Mouse (Mus musculus) Patski (cell line): Measurements from ENCODE around the gene Atad5. TPM values are rescaled to one million over a fixed set of nuclear protein-coding genes. Genes with fewer than 3 reads are reported as not detected.

Experiments used
- ATAC-seq: fragments of 100-300 bp; one replicate; pipeline ENCODE4 v1.8.0; 2021
- CTCF ChIA-PET: fragments of 350-600 bp; sonication (Branson Sonifier 250); formaldehyde crosslinking; loops from one replicate; lab custom pipeline; 2022; ENCODE audit warnings: inconsistent platforms; lab: Charles Lee
- POLR2A ChIA-PET: fragments of 350-600 bp; sonication (Branson Sonifier 250); formaldehyde crosslinking; loops from one replicate; lab custom pipeline; 2022; ENCODE audit warnings: antibody characterized with exemption, inconsistent platforms; lab: Charles Lee
- DNase-seq: peaks from one replicate; pipeline ENCODE4 v3.0.0-alpha.2; 2011; ENCODE audit warnings: low read depth, low spot score
- H3K27me3 ChIP-seq: fragments of 371-371 bp; one replicate; pipeline ENCODE4 v1.5.1; 2021
- CTCF ChIP-seq: fragments of 100-300 bp; IDR thresholded peaks from one replicate; pipeline ENCODE4 v1.5.1; 2021
- in situ Hi-C: fragments of 300-500 bp; cut with MboI; formaldehyde crosslinking; loops from 3 replicates; pipeline ENCODE4 v1.11.1; 2018; ENCODE audit warnings: low pct_unique_long_range_greater_than_20kb, mixed read lengths
- polyA plus RNA-seq: library from polyadenylated mRNA; unstranded; gene quantifications from one replicate; pipeline ENCODE4 v1.2.3, GENCODE M21; 2021

The Atad5 gene
- polyA plus RNA-seq, 1 experiment from 2014 or later, result 4.5 TPM

DNA sequence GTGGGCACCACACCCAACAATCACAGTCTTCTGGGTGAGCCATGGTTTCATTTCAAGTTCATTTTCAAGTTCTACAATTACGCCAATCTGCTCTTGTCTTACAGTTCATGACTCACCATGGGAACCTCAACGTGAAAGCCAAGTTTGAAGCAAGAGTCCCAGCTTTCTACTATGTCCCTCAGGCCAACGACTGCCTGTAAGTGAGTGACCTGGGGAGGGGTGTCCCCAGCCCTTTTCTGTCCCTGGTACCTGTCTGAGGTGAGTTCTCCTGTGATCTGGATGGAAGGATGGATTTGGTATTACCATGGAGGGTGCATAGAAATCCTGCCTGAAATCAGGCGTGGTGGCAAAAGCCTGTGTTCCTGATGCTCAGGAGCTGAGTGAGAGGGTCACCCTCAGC is 67.6 kb downstream of the Atad5 start:
- ChIA-PET CTCF (no interaction called here), POLR2A (no interaction called here)
- DNase-seq (no peak), ATAC-seq (no peak)
- H3K27me3 ChIP-seq, result no peaks in the 10 kb centered on the region
- TF ChIP-seq CTCF, result no peak
- in situ Hi-C loops, result no loop called here

DNA sequence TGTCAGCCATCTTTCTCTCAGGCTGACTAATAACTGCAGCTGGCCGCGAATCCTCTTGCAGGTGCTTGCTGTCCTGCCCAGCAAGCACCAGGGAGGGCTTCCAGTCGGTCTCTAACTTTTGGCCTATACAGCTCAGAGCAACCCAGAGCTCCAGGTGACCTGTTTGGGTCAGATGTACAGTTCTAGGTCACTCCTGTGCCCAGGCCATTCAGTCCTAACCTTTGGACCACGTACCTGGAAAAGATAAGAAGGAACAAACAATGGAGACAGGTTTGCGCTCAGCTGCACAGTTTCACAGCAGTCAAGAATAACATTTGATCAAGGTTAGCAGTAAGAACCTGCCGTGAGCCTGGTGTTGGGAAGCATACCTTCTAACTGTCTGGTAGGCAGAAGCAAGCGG is 69.8 kb downstream of the Atad5 start:
- ChIA-PET POLR2A (no interaction called here), CTCF (no interaction called here)
- ATAC-seq (no peak), DNase-seq (no peak)
- in situ Hi-C loops, result no loop called here
- TF ChIP-seq CTCF, result no peak
- no peaks in the 10 kb centered on the region for H3K27me3 ChIP-seq

DNA sequence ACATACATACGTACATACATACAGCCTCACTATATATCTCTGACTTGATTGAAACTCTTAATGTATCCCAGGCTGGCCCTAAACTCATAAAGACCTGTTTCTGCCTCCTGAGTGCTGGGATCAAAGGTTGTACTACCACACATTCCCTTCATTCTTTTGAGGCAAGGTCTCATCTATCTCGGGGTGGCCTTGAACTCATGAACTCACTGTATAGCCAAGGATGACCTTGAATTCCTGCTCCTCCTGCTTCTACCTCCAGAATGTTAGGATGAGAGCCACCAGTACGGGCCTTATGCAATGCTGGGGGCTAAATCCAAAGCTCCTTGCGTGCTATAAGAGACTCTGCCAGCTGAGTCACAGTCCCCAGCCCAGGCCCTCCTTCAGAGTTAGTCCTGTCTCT is 71.8 kb downstream of the Atad5 start:
- ChIA-PET CTCF (no interaction called here), POLR2A (no interaction called here)
- in situ Hi-C loops, result no loop called here
- no peak for TF ChIP-seq CTCF
- no peaks in the 10 kb centered on the region for H3K27me3 ChIP-seq
- ATAC-seq (no peak), DNase-seq (no peak)

DNA sequence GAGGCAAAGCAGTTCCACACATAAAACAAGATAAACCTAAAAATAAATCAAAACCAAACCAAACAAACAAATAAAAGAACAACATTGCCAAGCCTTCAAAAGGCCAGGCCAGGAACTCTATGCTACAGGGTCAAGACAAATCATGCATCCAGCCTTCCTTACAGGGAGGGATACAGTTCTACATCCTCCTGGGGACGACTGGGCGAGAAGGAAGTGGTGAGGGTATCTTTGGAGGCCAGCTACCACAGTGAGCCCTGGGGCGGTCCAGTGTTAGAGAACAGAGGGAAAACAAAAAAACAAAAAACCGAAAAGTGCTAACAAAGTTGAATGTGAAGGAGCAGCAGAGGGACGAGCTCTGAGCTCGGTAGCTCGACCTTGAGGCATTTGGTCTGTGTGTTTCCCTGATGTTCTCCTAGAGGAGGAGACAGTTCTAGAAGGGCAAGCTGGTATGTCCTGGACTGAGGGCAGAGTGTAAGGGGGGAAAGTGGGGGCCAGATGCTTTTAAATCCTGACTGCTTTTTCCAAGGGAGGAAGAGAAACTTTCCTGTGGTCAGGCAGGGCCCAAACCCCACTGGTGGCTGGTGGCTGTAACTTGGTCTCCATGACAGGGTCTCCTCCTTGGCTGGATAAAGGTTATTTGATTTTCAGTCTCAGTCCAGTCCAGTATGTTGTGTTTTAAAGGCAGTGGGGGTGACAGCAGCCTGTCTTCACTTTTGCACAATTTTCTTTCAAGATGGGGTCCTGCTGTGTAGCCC is 74.3 kb downstream of the Atad5 start:
- in situ Hi-C loops, result no loop called here
- CTCF ChIA-PET, result no interaction called here
- DNase-seq, result no peak
- no peak for TF ChIP-seq CTCF
- H3K27me3 ChIP-seq, result no peaks in the 10 kb centered on the region
- POLR2A ChIA-PET, result interaction anchor here (1.1 kb wide), 1 partner anchor 21 kb away, joined by 3 read pairs; no protein-coding TSS in a partner anchor
- no peak for ATAC-seq

DNA sequence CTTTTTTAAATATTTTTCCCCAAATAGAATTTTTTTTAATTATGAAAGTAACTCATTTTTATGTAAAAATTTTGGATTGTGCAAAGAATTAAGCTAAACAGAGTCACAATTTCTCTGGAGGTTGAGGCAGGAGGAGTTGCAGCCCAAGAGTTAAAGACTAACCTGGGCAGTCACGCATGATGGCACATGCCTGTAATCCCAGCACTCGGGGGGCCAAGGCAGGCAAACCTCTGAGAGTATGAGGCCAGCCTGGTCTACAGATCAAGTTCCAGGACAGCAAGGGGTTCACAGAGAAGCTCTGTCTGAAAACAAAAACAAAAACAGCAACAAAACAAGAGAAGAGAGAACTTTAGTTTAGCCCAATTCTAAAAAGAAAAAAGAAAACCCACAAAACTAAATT is 75.0 kb downstream of the Atad5 start:
- ATAC-seq (no peak), DNase-seq (no peak)
- in situ Hi-C loops, result no loop called here
- CTCF ChIA-PET, result no interaction called here
- no peak for TF ChIP-seq CTCF
- POLR2A ChIA-PET, result interaction anchor here (1.1 kb wide), 1 partner anchor 21 kb away, joined by 3 read pairs; no protein-coding TSS in a partner anchor
- no peaks in the 10 kb centered on the region for H3K27me3 ChIP-seq

DNA sequence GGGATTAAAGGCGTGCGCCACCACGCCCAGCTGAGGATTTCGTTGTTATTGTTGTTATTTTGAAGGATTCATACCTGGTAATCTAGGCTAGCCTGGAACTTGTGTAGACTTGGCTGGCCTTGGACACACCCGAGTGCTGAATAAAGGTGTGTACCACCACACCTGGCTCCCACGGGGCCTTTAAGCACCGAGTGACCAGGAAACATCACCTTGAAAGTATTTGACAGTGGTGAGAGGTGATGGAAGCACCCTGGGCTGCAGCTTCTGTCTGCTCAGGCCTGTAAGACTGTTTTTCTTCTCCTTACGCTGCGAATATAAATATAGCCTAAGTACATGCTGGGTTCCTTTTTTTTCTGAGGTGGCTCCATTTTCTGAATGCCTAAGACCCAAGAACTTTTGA is 78.9 kb downstream of the Atad5 start:
- TF ChIP-seq CTCF, result no peak
- POLR2A ChIA-PET, result no interaction called here

DNA sequence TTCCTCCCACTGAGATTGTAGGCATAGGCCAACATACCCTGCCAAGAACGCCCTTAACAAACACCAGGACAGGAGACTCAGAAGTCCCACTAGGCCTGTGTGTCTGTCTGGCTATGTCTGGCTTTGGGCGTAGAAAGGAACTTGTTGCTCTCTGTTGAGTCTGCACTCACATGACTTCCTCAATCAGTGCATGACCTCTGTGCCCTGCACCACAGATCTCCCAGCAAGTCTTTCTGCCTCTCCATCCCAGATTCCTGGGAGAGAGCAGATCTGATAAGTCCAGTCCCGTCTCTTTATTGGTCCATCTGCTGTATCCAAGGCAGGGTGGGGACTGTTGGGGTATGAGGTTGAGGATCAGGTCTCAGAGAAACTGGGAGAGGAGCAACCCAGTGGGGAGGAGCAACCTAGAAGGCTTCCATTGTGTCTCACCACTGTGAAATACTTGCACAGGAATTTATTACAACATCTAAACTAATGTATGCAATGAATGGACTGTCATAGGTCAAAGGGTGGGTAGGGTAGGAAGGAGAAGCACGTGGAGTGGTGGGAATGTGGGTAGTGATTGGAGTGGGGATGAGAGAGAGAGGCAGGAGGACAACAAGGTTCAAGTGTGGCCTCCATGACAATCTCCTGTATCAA is 79.5 kb downstream of the Atad5 start:
- CTCF ChIA-PET, result no interaction called here
- DNase-seq, result no peak
- no peaks in the 10 kb centered on the region for H3K27me3 ChIP-seq
- in situ Hi-C loops, result no loop called here
- no peak for ATAC-seq
- no peak for TF ChIP-seq CTCF
- POLR2A ChIA-PET, result no interaction called here

More for the DNA sequence above, 78.9 kb downstream of the Atad5 start:
- ATAC-seq (no peak), DNase-seq (no peak)
- CTCF ChIA-PET, result no interaction called here
- H3K27me3 ChIP-seq, result no peaks in the 10 kb centered on the region
- in situ Hi-C loops, result no loop called here

DNA sequence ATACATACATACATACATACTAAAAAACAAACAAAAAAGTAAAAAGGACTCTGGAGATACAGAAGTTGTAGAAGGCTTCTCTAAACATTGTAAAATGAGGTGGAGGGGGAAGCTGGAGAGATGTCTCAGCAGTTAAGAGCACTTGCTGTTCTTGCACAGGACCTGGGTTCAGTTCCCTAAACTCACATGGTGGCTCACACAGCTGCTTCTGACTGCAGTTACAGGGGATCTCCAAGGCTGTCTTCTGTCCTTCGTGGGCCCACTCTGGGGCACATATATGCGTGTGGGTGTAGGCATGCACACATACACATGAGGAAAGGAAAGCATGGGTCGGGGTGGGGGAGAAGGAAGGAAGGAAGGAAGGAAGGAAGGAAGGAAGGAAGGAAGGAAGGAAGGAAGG is 80.4 kb downstream of the Atad5 start:
- DNase-seq (no peak), ATAC-seq (no peak)
- H3K27me3 ChIP-seq, result no peaks in the 10 kb centered on the region
- ChIA-PET POLR2A (no interaction called here), CTCF (no interaction called here)
- TF ChIP-seq CTCF, result no peak
- in situ Hi-C loops, result no loop called here

DNA sequence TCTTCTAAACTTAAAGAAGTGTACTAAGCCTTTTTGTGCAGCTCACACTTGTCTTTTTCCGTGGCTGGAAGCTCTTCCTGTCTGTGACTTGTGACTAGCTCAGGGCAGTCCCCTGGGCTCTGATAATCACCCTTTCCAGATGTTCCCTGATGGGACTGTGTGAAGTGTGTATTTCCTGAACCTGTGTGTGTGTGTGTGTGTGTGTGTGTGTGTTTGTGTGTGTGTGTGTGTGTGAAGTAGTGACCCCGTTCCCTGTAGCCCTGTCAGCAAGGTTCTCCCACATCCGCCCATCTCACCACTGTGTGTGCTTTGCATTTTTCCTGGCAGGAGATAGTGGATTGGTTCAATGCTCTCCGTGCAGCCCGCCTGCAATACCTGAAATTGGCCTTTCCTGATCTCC is 81.2 kb downstream of the Atad5 start:
- TF ChIP-seq CTCF, result no peak
- in situ Hi-C loops, result no loop called here
- H3K27me3 ChIP-seq, result no peaks in the 10 kb centered on the region
- no peak for ATAC-seq
- POLR2A ChIA-PET, result interaction anchor here (0.6 kb wide), 1 partner anchor 503 kb away, joined by 6 read pairs; no protein-coding TSS in a partner anchor
- no peak for DNase-seq
- CTCF ChIA-PET, result no interaction called here

DNA sequence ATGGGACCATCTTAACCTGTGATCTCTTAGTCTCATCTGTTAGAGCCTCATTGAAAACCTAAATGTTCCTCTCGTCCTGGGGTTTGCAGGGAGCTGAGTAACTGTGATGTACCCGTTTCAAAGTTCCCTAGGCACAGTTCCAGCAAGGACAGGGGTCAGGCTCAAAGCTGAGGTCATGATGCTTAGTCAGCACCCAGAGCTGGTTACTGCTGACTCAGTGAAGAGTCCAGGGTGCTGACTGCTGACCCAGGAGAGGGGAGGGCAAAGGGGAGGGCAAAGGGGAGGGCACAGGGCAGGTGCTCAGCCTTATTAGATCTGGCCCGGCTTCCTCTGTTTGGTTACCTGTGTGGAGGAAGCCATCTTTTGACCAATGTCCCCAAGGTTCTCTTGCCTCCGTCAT is 82.7 kb downstream of the Atad5 start:
- DNase-seq, result no peak
- TF ChIP-seq CTCF, result no peak
- in situ Hi-C loops, result no loop called here
- no peaks in the 10 kb centered on the region for H3K27me3 ChIP-seq
- ATAC-seq, result no peak
- ChIA-PET CTCF (no interaction called here), POLR2A (no interaction called here)

DNA sequence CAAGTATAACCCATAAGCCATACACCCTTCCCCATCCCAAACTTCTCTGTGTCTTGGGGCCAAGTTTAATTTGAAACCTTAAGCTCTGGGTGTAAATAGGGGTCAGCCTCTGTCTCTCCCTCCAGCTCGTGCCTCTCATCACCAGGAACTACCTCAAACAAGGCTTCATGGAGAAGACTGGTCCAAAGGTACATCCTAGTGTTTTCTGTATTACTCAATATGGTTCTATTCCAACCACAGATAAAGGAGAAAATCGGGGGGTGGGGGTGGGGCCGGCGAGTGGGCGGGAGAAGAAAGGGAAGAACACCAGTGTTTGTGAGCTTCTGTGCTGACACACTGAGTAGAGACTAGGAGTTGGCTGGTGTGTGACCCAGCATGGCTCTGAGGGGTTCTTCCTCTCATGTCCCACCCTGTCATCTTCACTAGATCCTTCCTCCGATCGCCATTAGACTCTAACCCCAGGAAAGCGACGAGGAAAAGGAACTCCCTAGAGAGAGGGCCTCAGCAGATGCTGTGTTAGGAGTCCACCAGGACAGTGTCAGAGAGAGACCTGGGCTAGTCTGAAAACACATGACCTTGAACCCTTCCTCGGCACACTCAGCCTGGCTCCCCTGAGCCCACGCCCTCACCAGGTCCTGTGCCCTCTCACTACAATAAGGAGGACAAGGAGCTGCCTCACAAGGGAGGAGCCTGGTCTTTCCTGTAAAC is 84.9 kb downstream of the Atad5 start:
- CTCF ChIA-PET, result interaction anchor here (1.8 kb wide), 1 partner anchor 47 kb away, joined by 3 read pairs; no protein-coding TSS in a partner anchor
- no peak for DNase-seq
- in situ Hi-C loops, result no loop called here
- no peak for ATAC-seq
- POLR2A ChIA-PET, result no interaction called here
- no peaks in the 10 kb centered on the region for H3K27me3 ChIP-seq
- no peak for TF ChIP-seq CTCF
